Mouse (Mus musculus): ENCODE data around the gene Ndufs3. TPM values are rescaled to one million over a fixed set of nuclear protein-coding genes. Genes with fewer than 3 reads are reported as not detected.

Ndufs3 gene
- total RNA-seq, 1 experiment = 109 TPM

DNA sequence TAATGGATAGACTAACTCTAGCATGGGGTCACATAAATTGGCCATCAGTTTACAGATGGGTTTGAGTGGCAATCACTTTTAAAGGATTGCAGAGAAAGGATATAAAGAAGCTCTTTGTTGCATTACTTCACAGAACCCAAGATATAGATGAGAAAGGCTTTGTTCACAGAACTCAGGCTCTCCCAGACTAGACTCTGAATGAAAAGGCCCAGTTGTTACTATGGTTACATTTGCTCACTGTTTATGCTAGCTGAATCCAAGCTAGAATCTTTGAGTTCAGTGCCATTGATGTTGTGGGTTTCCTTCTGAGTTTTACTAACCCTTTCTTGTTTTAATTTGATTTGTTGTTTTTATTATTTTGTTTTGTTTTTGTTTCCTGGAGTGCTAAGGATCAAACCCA is 40.4 kb downstream of the Ndufs3 start:
- H3K4me1 ChIP-seq (ENCODE audit: control insufficient read depth in 2 of 2, insufficient read depth in 2 of 2, low read length in 2 of 2, poor library complexity in 1 of 2) = no peaks in the 10 kb centered on the region
- TF ChIP-seq ZNF384 (IDR thresholded peaks at IDR 0.05; ENCODE audit: low read depth, low read length) (no peak), MAFK (IDR thresholded peaks at IDR 0.05; ENCODE audit: insufficient read depth, low read depth, low read length) (no peak), ZC3H11A (IDR thresholded peaks at IDR 0.05; ENCODE audit: borderline replicate concordance, low read depth, low read length) (no peak), CHD2 (IDR thresholded peaks at IDR 0.05; ENCODE audit: low read depth, low read length) (no peak), HCFC1 (IDR thresholded peaks at IDR 0.05; ENCODE audit: borderline replicate concordance, insufficient read depth, low read length) (no peak)
- no peaks in the 10 kb centered on the region for H3K9me3 ChIP-seq (ENCODE audit: control insufficient read depth, insufficient read depth, low read depth, low read length)
- H3K27ac ChIP-seq (ENCODE audit: insufficient read depth, low read depth, low read length, poor library complexity, severe bottlenecking) = no peak overlapping the region
- DNase-seq (ENCODE audit: low read depth, low spot score) = no peak
- H3K4me3 ChIP-seq (ENCODE audit: insufficient read depth in 1 of 2, low read depth in 1 of 2, low read length in 2 of 2, poor library complexity in 1 of 2, severe bottlenecking in 1 of 2) = no peak overlapping the region
- peaks cover 28% of the 10 kb centered on the region for H3K36me3 ChIP-seq (ENCODE audit: control insufficient read depth, insufficient read depth, low read length, poor library complexity, severe bottlenecking)
- no peak overlapping the region for H3K9ac ChIP-seq (ENCODE audit: insufficient read depth, low read depth, low read length, poor library complexity, severe bottlenecking)
- in situ Hi-C loops (cut with MboI; ENCODE audit: low sequenced_read_pairs in 2 of 2, unreplicated experiment in 2 of 2) = no loop called here

DNA sequence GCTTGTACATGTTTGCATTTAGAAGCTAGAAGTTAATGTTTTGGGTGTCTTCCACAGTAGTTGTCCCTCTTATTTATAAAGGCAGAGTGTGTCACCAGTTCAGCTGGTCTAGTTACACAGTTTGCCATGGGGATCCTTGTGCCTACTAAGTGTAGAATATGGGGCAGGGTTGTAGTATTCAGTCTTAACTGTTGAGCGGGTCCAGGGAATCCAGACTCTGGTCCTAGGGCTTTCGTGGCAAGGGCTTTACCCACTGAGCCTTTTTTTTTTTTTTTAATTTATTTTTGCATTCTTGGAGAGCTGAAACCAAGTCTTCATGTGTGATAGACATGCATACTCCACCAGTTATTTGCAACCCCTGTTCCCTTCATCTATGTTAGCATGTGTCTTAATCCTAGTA is 43.1 kb downstream of the Ndufs3 start:
- Histone ChIP-seq H3K27ac (ENCODE audit: insufficient read depth, low read depth, low read length, poor library complexity, severe bottlenecking) (no peak overlapping the region), H3K9me3 (ENCODE audit: control insufficient read depth, insufficient read depth, low read depth, low read length) (no peaks in the 10 kb centered on the region), H3K4me3 (ENCODE audit: insufficient read depth in 1 of 2, low read depth in 1 of 2, low read length in 2 of 2, poor library complexity in 1 of 2, severe bottlenecking in 1 of 2) (no peak overlapping the region), H3K9ac (ENCODE audit: insufficient read depth, low read depth, low read length, poor library complexity, severe bottlenecking) (no peak overlapping the region), H3K4me1 (ENCODE audit: control insufficient read depth in 2 of 2, insufficient read depth in 2 of 2, low read length in 2 of 2, poor library complexity in 1 of 2) (no peaks in the 10 kb centered on the region), H3K36me3 (ENCODE audit: control insufficient read depth, insufficient read depth, low read length, poor library complexity, severe bottlenecking) (peaks cover 26% of the 10 kb centered on the region)
- in situ Hi-C loops (cut with MboI; ENCODE audit: low sequenced_read_pairs in 2 of 2, unreplicated experiment in 2 of 2) = no loop called here
- DNase-seq (ENCODE audit: low read depth, low spot score) = no peak
- TF ChIP-seq MAFK (IDR thresholded peaks at IDR 0.05; ENCODE audit: insufficient read depth, low read depth, low read length) = no peak
- no peak for TF ChIP-seq ZNF384 (IDR thresholded peaks at IDR 0.05; ENCODE audit: low read depth, low read length)
- TF ChIP-seq ZC3H11A (IDR thresholded peaks at IDR 0.05; ENCODE audit: borderline replicate concordance, low read depth, low read length) = no peak
- no peak for TF ChIP-seq CHD2 (IDR thresholded peaks at IDR 0.05; ENCODE audit: low read depth, low read length)
- TF ChIP-seq HCFC1 (IDR thresholded peaks at IDR 0.05; ENCODE audit: borderline replicate concordance, insufficient read depth, low read length) = no peak

DNA sequence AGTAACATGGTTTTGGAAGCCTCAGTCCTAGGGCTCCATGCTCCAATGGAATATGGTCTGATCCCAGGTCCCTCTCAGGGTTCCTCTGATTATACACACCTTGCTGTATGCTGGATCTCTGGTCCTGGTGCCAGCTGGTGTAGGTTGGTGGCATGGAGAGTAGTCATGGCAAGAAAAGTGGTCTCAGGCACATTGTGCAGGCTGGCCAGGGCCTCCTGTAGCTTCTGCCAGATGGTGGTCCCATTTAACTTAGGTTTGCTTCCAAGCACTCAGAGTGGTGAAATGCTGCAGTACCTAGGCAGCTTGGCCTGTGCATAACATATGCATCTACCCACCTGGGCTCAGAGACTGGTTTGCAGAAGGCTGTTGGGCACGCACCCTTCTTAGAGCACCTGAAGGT is 54.2 kb downstream of the Ndufs3 start:
- peaks cover 2% of the 10 kb centered on the region in 2 experiments; a peak in 1 of 4 replicates for H3K4me1 ChIP-seq (ENCODE audit: control insufficient read depth in 2 of 2, insufficient read depth in 2 of 2, low read length in 2 of 2, poor library complexity in 1 of 2)
- no peak for TF ChIP-seq ZNF384 (IDR thresholded peaks at IDR 0.05; ENCODE audit: low read depth, low read length)
- TF ChIP-seq ZC3H11A (IDR thresholded peaks at IDR 0.05; ENCODE audit: borderline replicate concordance, low read depth, low read length) = no peak
- TF ChIP-seq MAFK (IDR thresholded peaks at IDR 0.05; ENCODE audit: insufficient read depth, low read depth, low read length) = no peak
- no peak for TF ChIP-seq CHD2 (IDR thresholded peaks at IDR 0.05; ENCODE audit: low read depth, low read length)
- TF ChIP-seq HCFC1 (IDR thresholded peaks at IDR 0.05; ENCODE audit: borderline replicate concordance, insufficient read depth, low read length) = no peak
- H3K9me3 ChIP-seq (ENCODE audit: control insufficient read depth, insufficient read depth, low read depth, low read length) = no peaks in the 10 kb centered on the region
- in situ Hi-C loops (cut with MboI; ENCODE audit: low sequenced_read_pairs in 2 of 2, unreplicated experiment in 2 of 2) = no loop called here
- H3K36me3 ChIP-seq (ENCODE audit: control insufficient read depth, insufficient read depth, low read length, poor library complexity, severe bottlenecking) = peaks cover 17% of the 10 kb centered on the region
- H3K27ac ChIP-seq (ENCODE audit: insufficient read depth, low read depth, low read length, poor library complexity, severe bottlenecking) = no peak overlapping the region
- no peak overlapping the region for H3K4me3 ChIP-seq (ENCODE audit: insufficient read depth in 1 of 2, low read depth in 1 of 2, low read length in 2 of 2, poor library complexity in 1 of 2, severe bottlenecking in 1 of 2)
- DNase-seq (ENCODE audit: low read depth, low spot score) = no peak
- H3K9ac ChIP-seq (ENCODE audit: insufficient read depth, low read depth, low read length, poor library complexity, severe bottlenecking) = no peak overlapping the region

DNA sequence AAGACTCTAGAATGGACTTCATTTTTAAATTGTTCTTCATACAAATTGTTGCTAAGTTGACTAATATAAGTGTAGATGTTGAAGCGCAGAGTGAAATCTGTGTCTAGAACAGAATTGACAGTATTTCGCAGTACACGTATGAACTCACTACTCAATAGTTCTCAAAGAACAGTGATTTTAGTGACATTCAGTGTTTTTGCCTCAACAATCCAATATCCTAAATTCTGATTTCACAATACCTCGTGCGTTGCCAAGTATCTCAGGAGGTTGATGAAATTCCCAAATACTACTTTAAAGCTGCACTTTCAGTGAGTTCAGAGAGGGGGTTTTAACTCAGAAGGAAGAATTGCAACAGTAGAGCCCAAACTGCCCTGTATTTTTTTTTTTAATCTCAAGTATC is 56.3 kb downstream of the Ndufs3 start:
- no peak overlapping the region for H3K27ac ChIP-seq (ENCODE audit: insufficient read depth, low read depth, low read length, poor library complexity, severe bottlenecking)
- peaks cover 2% of the 10 kb centered on the region in 2 experiments; a peak in 1 of 4 replicates for H3K4me1 ChIP-seq (ENCODE audit: control insufficient read depth in 2 of 2, insufficient read depth in 2 of 2, low read length in 2 of 2, poor library complexity in 1 of 2)
- H3K9ac ChIP-seq (ENCODE audit: insufficient read depth, low read depth, low read length, poor library complexity, severe bottlenecking) = no peak overlapping the region
- peaks cover 16% of the 10 kb centered on the region for H3K36me3 ChIP-seq (ENCODE audit: control insufficient read depth, insufficient read depth, low read length, poor library complexity, severe bottlenecking)
- DNase-seq (ENCODE audit: low read depth, low spot score) = no peak
- H3K9me3 ChIP-seq (ENCODE audit: control insufficient read depth, insufficient read depth, low read depth, low read length) = no peaks in the 10 kb centered on the region
- peak overlapping the region; percentile 88; a peak in 3 of 4 replicates for H3K4me3 ChIP-seq (ENCODE audit: insufficient read depth in 1 of 2, low read depth in 1 of 2, low read length in 2 of 2, poor library complexity in 1 of 2, severe bottlenecking in 1 of 2)
- no peak for TF ChIP-seq CHD2 (IDR thresholded peaks at IDR 0.05; ENCODE audit: low read depth, low read length)
- TF ChIP-seq MAFK (IDR thresholded peaks at IDR 0.05; ENCODE audit: insufficient read depth, low read depth, low read length) = no peak
- no peak for TF ChIP-seq ZC3H11A (IDR thresholded peaks at IDR 0.05; ENCODE audit: borderline replicate concordance, low read depth, low read length)
- TF ChIP-seq HCFC1 (IDR thresholded peaks at IDR 0.05; ENCODE audit: borderline replicate concordance, insufficient read depth, low read length) = no peak
- TF ChIP-seq ZNF384 (IDR thresholded peaks at IDR 0.05; ENCODE audit: low read depth, low read length) = no peak
- in situ Hi-C loops (cut with MboI; ENCODE audit: low sequenced_read_pairs in 2 of 2, unreplicated experiment in 2 of 2) = no loop called here

DNA sequence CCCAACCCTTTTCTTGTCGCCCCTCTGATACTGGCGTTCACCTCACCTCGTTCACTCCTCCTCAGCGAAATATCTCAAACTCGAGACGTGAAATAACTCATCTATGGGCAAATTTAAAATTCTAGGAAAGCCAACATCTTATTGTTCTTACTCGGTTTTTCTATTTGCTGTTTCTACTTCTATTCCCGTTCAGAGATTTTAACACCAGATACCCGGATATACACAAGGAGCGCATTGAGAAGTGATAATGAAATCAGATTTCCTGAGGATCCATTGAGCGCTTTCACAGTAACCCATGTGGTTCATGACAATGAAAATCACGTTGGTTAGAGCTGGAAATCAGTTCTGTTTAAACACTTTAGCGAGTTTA is 57.0 kb downstream of the Ndufs3 start:
- Histone ChIP-seq H3K36me3 (ENCODE audit: control insufficient read depth, insufficient read depth, low read length, poor library complexity, severe bottlenecking) (peaks cover 12% of the 10 kb centered on the region), H3K9me3 (ENCODE audit: control insufficient read depth, insufficient read depth, low read depth, low read length) (no peaks in the 10 kb centered on the region), H3K4me3 (ENCODE audit: insufficient read depth in 1 of 2, low read depth in 1 of 2, low read length in 2 of 2, poor library complexity in 1 of 2, severe bottlenecking in 1 of 2) (peak overlapping the region; percentile 88), H3K27ac (ENCODE audit: insufficient read depth, low read depth, low read length, poor library complexity, severe bottlenecking) (peak overlapping the region; percentile 53), H3K4me1 (ENCODE audit: control insufficient read depth in 2 of 2, insufficient read depth in 2 of 2, low read length in 2 of 2, poor library complexity in 1 of 2) (peaks cover 2% of the 10 kb centered on the region in 2 experiments; a peak in 1 of 4 replicates), H3K9ac (ENCODE audit: insufficient read depth, low read depth, low read length, poor library complexity, severe bottlenecking) (peak overlapping the region; percentile 93)
- in situ Hi-C loops (cut with MboI; ENCODE audit: low sequenced_read_pairs in 2 of 2, unreplicated experiment in 2 of 2) = no loop called here
- no peak for TF ChIP-seq MAFK (IDR thresholded peaks at IDR 0.05; ENCODE audit: insufficient read depth, low read depth, low read length)
- TF ChIP-seq HCFC1 (IDR thresholded peaks at IDR 0.05; ENCODE audit: borderline replicate concordance, insufficient read depth, low read length) = no peak
- no peak for TF ChIP-seq ZC3H11A (IDR thresholded peaks at IDR 0.05; ENCODE audit: borderline replicate concordance, low read depth, low read length)
- no peak for TF ChIP-seq ZNF384 (IDR thresholded peaks at IDR 0.05; ENCODE audit: low read depth, low read length)
- TF ChIP-seq CHD2 (IDR thresholded peaks at IDR 0.05; ENCODE audit: low read depth, low read length) = no peak
- no peak for DNase-seq (ENCODE audit: low read depth, low spot score)

Data from ES-E14 (cell line).